Mouse (Mus musculus) monocyte, adult 2 months (primary cell): Measurements from ENCODE around the gene C530008M17Rik.

ENCODE experiments used
- DNase-seq, 2 experiments: peaks; one replicate each; pipeline ENCODE4 v3.0.0; 2022; ENCODE audit warnings: low spot score in 2 of 2, low read depth in 1 of 2

The C530008M17Rik gene

GRCm38 (mm10) chr5:76664936-76665335 lies 8.6 kb downstream of the C530008M17Rik start:
- no peak for DNase-seq

GRCm38 (mm10) chr5:76665421-76665820 lies 9.1 kb downstream of the C530008M17Rik start:
- DNase-seq, result no peak

- DNase-seq, result no peak
Observed at GRCm38 (mm10) chr5:76666026-76666756, 9.9 kb downstream of the C530008M17Rik start.

- DNase-seq, result no peak
Observed at GRCm38 (mm10) chr5:76668118-76668517, 11.8 kb downstream of the C530008M17Rik start.

- no peak for DNase-seq
Observed at GRCm38 (mm10) chr5:76668547-76668946, 12.2 kb downstream of the C530008M17Rik start.

- no peak for DNase-seq
Observed at GRCm38 (mm10) chr5:76670183-76670582, 13.9 kb downstream of the C530008M17Rik start.

- no peak for DNase-seq
Observed at GRCm38 (mm10) chr5:76674022-76674653, 17.8 kb downstream of the C530008M17Rik start.

- no peak for DNase-seq
Observed at GRCm38 (mm10) chr5:76675369-76675768, 19.1 kb downstream of the C530008M17Rik start.

GRCm38 (mm10) chr5:76680959-76681358 lies 24.6 kb downstream of the C530008M17Rik start:
- DNase-seq, result no peak

GRCm38 (mm10) chr5:76681895-76682656 lies 25.8 kb downstream of the C530008M17Rik start:
- no peak for DNase-seq

- DNase-seq, result no peak
Observed at GRCm38 (mm10) chr5:76683455-76683854, 27.1 kb downstream of the C530008M17Rik start.

GRCm38 (mm10) chr5:76684658-76685605 lies 28.6 kb downstream of the C530008M17Rik start:
- no peak for DNase-seq

GRCm38 (mm10) chr5:76687961-76688600 lies 31.8 kb downstream of the C530008M17Rik start:
- DNase-seq, result no peak

- no peak for DNase-seq
Observed at GRCm38 (mm10) chr5:76688643-76689042, 32.3 kb downstream of the C530008M17Rik start.

- no peak for DNase-seq
Observed at GRCm38 (mm10) chr5:76690177-76690593, 33.9 kb downstream of the C530008M17Rik start.

- no peak for DNase-seq
Observed at GRCm38 (mm10) chr5:76691251-76691650, 34.9 kb downstream of the C530008M17Rik start.

GRCm38 (mm10) chr5:76691706-76692424 lies 35.6 kb downstream of the C530008M17Rik start:
- no peak for DNase-seq

- DNase-seq, result no peak
Observed at GRCm38 (mm10) chr5:76697536-76697935, 41.2 kb downstream of the C530008M17Rik start.

GRCm38 (mm10) chr5:76698187-76698586 lies 41.9 kb downstream of the C530008M17Rik start:
- no peak for DNase-seq
